Mouse (Mus musculus) 3T3-L1 (cell line): ENCODE data around the gene Pde6g.

Experiments used
- DNase-seq: peaks from one replicate; pipeline ENCODE4 v3.0.0-alpha.2; 2015; ENCODE audit warnings: low read depth, low spot score

The Pde6g gene

GRCm38 (mm10) chr11:120453306-120453705 lies at the start of gene Pde6g:
Gene Pde6g, minus strand, starts transcription at chr11:120453500.
- DNase-seq, result no peak

GRCm38 (mm10) chr11:120501701-120502100 lies 48.4 kb upstream of the Pde6g start:
- no peak for DNase-seq

GRCm38 (mm10) chr11:120501018-120501417 lies 47.7 kb upstream of the Pde6g start:
- no peak for DNase-seq

GRCm38 (mm10) chr11:120500357-120500756 lies 47.1 kb upstream of the Pde6g start:
- no peak for DNase-seq

- DNase-seq, result no peak
Measured at GRCm38 (mm10) chr11:120499894-120500293, 46.6 kb upstream of the Pde6g start.

- no peak for DNase-seq
Measured at GRCm38 (mm10) chr11:120498891-120499290, 45.6 kb upstream of the Pde6g start.

- DNase-seq, result no peak
Measured at GRCm38 (mm10) chr11:120498226-120498625, 44.9 kb upstream of the Pde6g start.

- DNase-seq, result no peak
Measured at GRCm38 (mm10) chr11:120497436-120497835, 44.1 kb upstream of the Pde6g start.

GRCm38 (mm10) chr11:120493911-120494310 lies 40.6 kb upstream of the Pde6g start:
- no peak for DNase-seq

- DNase-seq, result no peak
Measured at GRCm38 (mm10) chr11:120493351-120493750, 40.1 kb upstream of the Pde6g start.

GRCm38 (mm10) chr11:120492878-120493203 lies 39.5 kb upstream of the Pde6g start:
- no peak for DNase-seq

- peak; percentile 74 for DNase-seq
Measured at GRCm38 (mm10) chr11:120492024-120492877, 39.0 kb upstream of the Pde6g start.

- DNase-seq, result peak; percentile 88
Measured at GRCm38 (mm10) chr11:120491317-120492023, 38.2 kb upstream of the Pde6g start, which contains the start of gene Slc25a10. Gene Slc25a10, plus strand, starts transcription at chr11:120491840.

GRCm38 (mm10) chr11:120490291-120491046 lies 37.2 kb upstream of the Pde6g start:
- DNase-seq, result no peak

- peak; percentile 94 for DNase-seq
Measured at GRCm38 (mm10) chr11:120489054-120489761, 35.9 kb upstream of the Pde6g start.

- peak; percentile 51 for DNase-seq
Measured at GRCm38 (mm10) chr11:120488516-120488915, 35.2 kb upstream of the Pde6g start.

- DNase-seq, result no peak
Measured at GRCm38 (mm10) chr11:120485251-120485650, 32.0 kb upstream of the Pde6g start.

- DNase-seq, result peak; percentile 95
Measured at GRCm38 (mm10) chr11:120484265-120484981, 31.1 kb upstream of the Pde6g start, which contains the start of gene Mrpl12. Gene Mrpl12, plus strand, starts transcription at chr11:120484613.

- no peak for DNase-seq
Measured at GRCm38 (mm10) chr11:120483448-120483934, 30.2 kb upstream of the Pde6g start.

- DNase-seq, result no peak
Measured at GRCm38 (mm10) chr11:120472052-120472451, 18.8 kb upstream of the Pde6g start.

- DNase-seq, result no peak
Measured at GRCm38 (mm10) chr11:120467736-120468092, 14.4 kb upstream of the Pde6g start.
